22 mouse cellular contexts compared by ENCODE assay signal in the genomic region with DNA sequence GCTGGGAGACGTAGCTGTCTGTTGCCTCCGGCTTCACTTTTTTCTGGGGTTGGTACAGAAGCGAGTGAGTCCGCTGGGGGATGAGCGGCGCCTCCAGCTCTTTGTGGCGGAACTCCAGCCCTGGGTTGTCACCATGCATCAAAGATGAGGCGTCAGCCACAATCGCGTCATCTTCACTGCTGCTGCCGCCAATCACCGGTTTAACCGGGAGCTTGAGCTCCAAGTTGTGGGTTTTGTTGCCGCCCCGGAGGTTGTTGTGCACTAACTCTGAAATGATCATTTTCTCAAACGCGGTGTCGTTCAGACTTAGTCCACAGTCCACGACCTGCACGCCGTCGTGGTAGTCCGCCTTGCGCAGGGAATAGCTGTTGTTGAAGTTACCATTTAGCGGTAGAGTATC.
"Had no signal": no experiment of that assay in that cellular context is flagged by ENCODE, and none has a peak within 500 bp of the region (broad histone marks: within the 10 kb centered on the region; RNA-seq: fewer than 3 reads in every experiment).

No protein-coding gene starts in this region.

- H3K4me1 ChIP-seq: megakaryocyte, embryonic 14.5 days; midbrain, embryonic 13.5 days; neural tube, embryonic 13.5 days; neural tube, embryonic 15.5 days; stomach, embryonic 15.5 days had no signal

- H3K27me3 ChIP-seq: megakaryocyte, embryonic 14.5 days; midbrain, embryonic 13.5 days; neural tube, embryonic 13.5 days; neural tube, embryonic 15.5 days; stomach, embryonic 15.5 days had no signal

- H3K9ac ChIP-seq: liver, embryonic 14.5 days; lung, embryonic 14.5 days; midbrain, embryonic 13.5 days; neural tube, embryonic 13.5 days; neural tube, embryonic 15.5 days; stomach, embryonic 15.5 days had no signal

- H3K4me3 ChIP-seq: megakaryocyte, embryonic 14.5 days; midbrain, embryonic 13.5 days; myocyte; neural tube, embryonic 13.5 days; neural tube, embryonic 15.5 days; stomach, embryonic 15.5 days had no signal

- H3K27ac ChIP-seq: liver, embryonic 14.5 days; macrophage; midbrain, embryonic 13.5 days; neural tube, embryonic 13.5 days; neural tube, embryonic 15.5 days; stomach, embryonic 15.5 days; stomach, postnatal 0 days had no signal

- H3K4me2 ChIP-seq: lung, embryonic 14.5 days; midbrain, embryonic 11.5 days; midbrain, embryonic 13.5 days; neural tube, embryonic 13.5 days; neural tube, embryonic 15.5 days; stomach, embryonic 15.5 days had no signal

- ATAC-seq: midbrain, embryonic 13.5 days; midbrain, embryonic 16.5 days had no signal

- H3K9me3 ChIP-seq: neural tube, embryonic 13.5 days; neural tube, embryonic 15.5 days; stomach, embryonic 15.5 days had no signal

- DNase-seq: lung, adult 18-20 months; lung, embryonic 14.5 days; lung, postnatal 10 days; retina, postnatal 1 day; right cerebral cortex, adult 18-20 months; right cerebral cortex, postnatal 25 days; right cerebral cortex, postnatal 4 days; spleen, adult 18-20 months; thymus, adult 2 months; thymus, postnatal 25 days; thymus, postnatal 4 days had no signal
